Mouse (Mus musculus) kidney, adult 2 months (tissue): ENCODE measurements around the gene Apof.

Experiments
- CTCF ChIP-seq: fragments of 200-500 bp; conservative IDR thresholded peaks from 2 replicates; pipeline ENCODE4 v1.5.1; 2011; ENCODE audit warnings: low read depth, mild to moderate bottlenecking, control low read depth, low read length, moderate library complexity, mixed read lengths; ENCODE audit not compliant: insufficient read depth, insufficient read length
- POLR2A ChIP-seq: fragments of 200-500 bp; IDR thresholded peaks from one replicate; pipeline ENCODE4 v1.6.1; 2011; ENCODE audit warnings: low read depth, low read length, control low read depth

- TF ChIP-seq CTCF (no peak), POLR2A (no peak)
These were observed 32.1 kb upstream of the Apof start for GRCm38 (mm10) chr10:128236321-128236720.
